Comparison of ENCODE assay signal across 11 mouse cellular contexts in the genomic region with DNA sequence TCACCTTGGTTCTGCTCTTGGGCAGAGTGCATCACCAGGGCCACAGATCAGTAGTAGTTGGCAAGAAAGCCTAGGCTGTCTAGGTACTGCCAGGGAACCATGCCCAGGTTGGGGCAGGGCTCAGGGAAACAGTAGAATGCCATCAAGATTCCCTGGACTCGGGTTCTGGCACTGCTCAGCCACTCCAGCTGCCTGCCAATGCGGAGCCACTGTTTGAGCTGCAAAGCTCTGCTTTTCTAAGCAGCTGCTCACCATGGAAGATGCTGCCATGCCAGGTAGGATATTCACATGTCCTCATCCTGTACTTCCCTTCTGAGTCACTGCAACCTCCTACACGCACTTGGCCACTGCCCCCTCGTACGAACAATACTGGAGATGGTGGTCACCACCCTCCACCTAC. TPM values are rescaled to one million over a fixed set of nuclear protein-coding genes. Genes with fewer than 3 reads are reported as not detected.
DNase-seq lines count a peak whose midpoint lies in the region; ATAC-seq and TF ChIP-seq lines count a peak whose summit lies in the region.
"Had no signal": no experiment of that assay in that cellular context is flagged by ENCODE, and none has a peak within 500 bp of the region (broad histone marks: within the 10 kb centered on the region; RNA-seq: fewer than 3 reads in every experiment).

No protein-coding gene starts in this region.

- H3K4me2 ChIP-seq in intestine, postnatal 0 days (replicated peaks; ENCODE audit: low read depth), result no peak overlapping the region; the same call in 1 of the 2 replicates
- H3K4me2 ChIP-seq: neural tube, embryonic 15.5 days had no signal

- H3K27me3 ChIP-seq in intestine, postnatal 0 days (replicated peaks; ENCODE audit: control insufficient read depth, insufficient read depth, low read length), result no peaks in the 10 kb centered on the region
- H3K27me3 ChIP-seq: neural tube, embryonic 15.5 days; Patski had no signal

- peak overlapping the region; percentile 87 for H3K27ac ChIP-seq in intestine, postnatal 0 days (ENCODE audit: low read depth, low read length)
- H3K27ac ChIP-seq: neural tube, embryonic 15.5 days had no signal

- H3K9me3 ChIP-seq in intestine, postnatal 0 days (ENCODE audit: control insufficient read depth), result no peaks in the 10 kb centered on the region
- H3K9me3 ChIP-seq: neural tube, embryonic 15.5 days had no signal

- no peak overlapping the region for H3K4me3 ChIP-seq in intestine, postnatal 0 days (ENCODE audit: low read depth, low read length)
- H3K4me3 ChIP-seq: neural tube, embryonic 15.5 days had no signal

- 81% methylated on average over 5 of the region's 5 CpGs for WGBS in intestine, postnatal 0 days

- peak; percentile 24 for DNase-seq in adrenal gland, adult 2 months
- DNase-seq in adrenal gland, adult (ENCODE audit: inconsistent age in 2 of 2, low spot score in 1 of 2), result no peak
- peak; percentile 38 to 59 for DNase-seq in left cerebral cortex, adult 18-20 months (ENCODE audit: low spot score in 2 of 2)
- no peak for DNase-seq in left cerebral cortex, adult 11 months (ENCODE audit: low spot score)
- peak; percentile 34 to 62 for DNase-seq in gastrocnemius, adult 8-10 months (ENCODE audit: low spot score in 2 of 2)
- no peak for DNase-seq in thymus, adult 18-20 months
- no peak for DNase-seq in spleen, postnatal 4 days (ENCODE audit: low spot score in 2 of 2)

- H3K36me3 ChIP-seq in intestine, postnatal 0 days (ENCODE audit: control insufficient read depth, insufficient read depth), result peaks cover 3% of the 10 kb centered on the region; the same call in 1 of the 2 replicates

- no peak overlapping the region for H3K9ac ChIP-seq in intestine, postnatal 0 days (ENCODE audit: low read depth, low read length)
- H3K9ac ChIP-seq: neural tube, embryonic 15.5 days had no signal

- TF ChIP-seq CTCF in intestine, postnatal 0 days (IDR thresholded peaks at IDR 0.05; ENCODE audit: low read depth), result no peak

- no peak for ATAC-seq in intestine, postnatal 0 days
- ATAC-seq: Patski had no signal

- H3K4me1 ChIP-seq in intestine, postnatal 0 days (replicated peaks; ENCODE audit: control insufficient read depth, insufficient read depth, low read length), result peaks cover 16% of the 10 kb centered on the region; the same call in 1 of the 2 replicates

RNA-seq across cellular contexts. Expression of a gene that starts 4.7 kb away (rescaled TPM):
- 10 to 100 TPM; 16.3 to 18.1 TPM for total RNA-seq in adrenal gland, adult 2 months (2021)
- 49.0 and 51.5 TPM in 2 replicates for polyA plus RNA-seq in adrenal gland, adult 2 months (2012; rRNA removed)
- 10 to 100 TPM; 50.6 to 51.4 TPM for total RNA-seq in left cerebral cortex, adult 18-20 months (2021)
- 1 to 10 TPM; 2.9 to 5.0 (median 4.1) TPM for total RNA-seq in gastrocnemius, adult 8-10 months (2022)
- 29.5 and 37.4 TPM in 2 replicates for polyA plus RNA-seq in intestine, postnatal 0 days (2015; fragmentation: Nextera tagmentation; extraction: Ambion mirVana)

RNA-seq across cellular contexts. Expression of a gene that starts 28.5 kb away (rescaled TPM):
- not detected for total RNA-seq in adrenal gland, adult 2 months (2021)
- polyA plus RNA-seq in adrenal gland, adult 2 months (2012; rRNA removed), result 0.13 TPM in 1 of 2 replicates, not detected in the other
- total RNA-seq in left cerebral cortex, adult 18-20 months (2021), result under 1 TPM; 0.37 to 0.65 TPM
- total RNA-seq in gastrocnemius, adult 8-10 months (2022), result not detected
- polyA plus RNA-seq in intestine, postnatal 0 days (2015; fragmentation: Nextera tagmentation; extraction: Ambion mirVana), result 0.05 and 0.09 TPM in 2 replicates
- total RNA-seq: megakaryocyte, adult 5-6 weeks had no signal

RNA-seq across cellular contexts. Expression of a gene that starts 36.1 kb away (rescaled TPM):
- not detected for total RNA-seq in adrenal gland, adult 2 months (2021)
- not detected in 2 replicates for polyA plus RNA-seq in adrenal gland, adult 2 months (2012; rRNA removed)
- total RNA-seq in left cerebral cortex, adult 18-20 months (2021), result under 1 TPM; 0.54 to 0.98 TPM
- total RNA-seq in gastrocnemius, adult 8-10 months (2022), result not detected
- not detected in 2 replicates for polyA plus RNA-seq in intestine, postnatal 0 days (2015; fragmentation: Nextera tagmentation; extraction: Ambion mirVana)
- total RNA-seq: megakaryocyte, adult 5-6 weeks had no signal
- polyA plus RNA-seq: neural tube, embryonic 15.5 days had no signal

RNA-seq across cellular contexts. Expression of a gene that starts 36.1 kb away (rescaled TPM):
- 100 to 1,000 TPM; 105 to 121 TPM for total RNA-seq in adrenal gland, adult 2 months (2021)
- 160 and 187 TPM in 2 replicates for polyA plus RNA-seq in adrenal gland, adult 2 months (2012; rRNA removed)
- 100 to 1,000 TPM; 103 to 113 TPM for total RNA-seq in left cerebral cortex, adult 18-20 months (2021)
- total RNA-seq in gastrocnemius, adult 8-10 months (2022), result 10 to 100 TPM; 18.1 to 21.0 (median 18.8) TPM
- polyA plus RNA-seq in intestine, postnatal 0 days (2015; fragmentation: Nextera tagmentation; extraction: Ambion mirVana), result 34.9 and 37.2 TPM in 2 replicates

Comparison
In these comparisons a context has a peak if more than half of its experiments do, and no peak if none do; other contexts are left out.
1. DNase-seq: peak in adrenal gland, adult 2 months (single experiment), left cerebral cortex, adult 18-20 months (2 of 2) and gastrocnemius, adult 8-10 months (2 of 2); none in adrenal gland, adult (0 of 2), left cerebral cortex, adult 11 months (single experiment), thymus, adult 18-20 months (0 of 2) and spleen, postnatal 4 days (0 of 2).